Mouse (Mus musculus): ENCODE results near the gene Armc3. TPM values are rescaled to one million over a fixed set of nuclear protein-coding genes. Genes with fewer than 3 reads are reported as not detected.

The Armc3 gene
- polyA plus RNA-seq (2012): 0.61 and 0.87 TPM in 2 replicates

GRCm38 (mm10) chr2:19198452-19199365, at the start of gene Armc3:
TSS of gene Armc3 (plus strand) at chr2:19199302.

Other genes with a start within 250 kb of the Armc3 start
- gene Pip4k2a, start 201.2 kb upstream of the Armc3 start, polyA plus RNA-seq (2012): 37.9 and 54.4 TPM in 2 replicates
- 0.13 and 0.30 TPM in 2 replicates for gene 4930426L09Rik, start 201.0 kb upstream of the Armc3 start, polyA plus RNA-seq (2012)
- gene Msrb2, start 172.1 kb downstream of the Armc3 start, polyA plus RNA-seq (2012): 33.0 and 36.9 TPM in 2 replicates
- not detected in 2 replicates for gene Ptf1a, start 246.4 kb downstream of the Armc3 start, polyA plus RNA-seq (2012)

Measured in megakaryocyte-erythroid progenitor cell, adult 5 weeks (primary cell).